Mouse (Mus musculus) G1E (cell line): ENCODE results near the gene Dnah11. TPM values are rescaled to one million over a fixed set of nuclear protein-coding genes. Genes with fewer than 3 reads are reported as not detected.
"Not testable (repeated sequence)": the region's sequence is repeated elsewhere in the genome, so short reads cannot be mapped to it uniquely, and the experiment has no call there.

Experiments
- ATAC-seq: 2 replicates; pipeline ENCODE4 v1.8.0; 2016; ENCODE audit warnings: mild to moderate bottlenecking; ENCODE audit not compliant: insufficient number of reproducible peaks, poor library complexity, low FRiP score, severe bottlenecking; ENCODE audit errors: extremely low read depth
- DNase-seq: peaks from one replicate; pipeline ENCODE4 v3.0.0; 2012; ENCODE audit warnings: low spot score
- H3K27me3 ChIP-seq: 2 replicates; pipeline ENCODE4 v1.6.1; 2012; ENCODE audit warnings: mild to moderate bottlenecking, low read length, inconsistent platforms; ENCODE audit not compliant: insufficient read depth
- H3K36me3 ChIP-seq: replicated peaks from 2 replicates; pipeline ENCODE3; 2012; ENCODE audit warnings: mild to moderate bottlenecking, inconsistent platforms
- H3K4me1 ChIP-seq: 2 replicates; pipeline ENCODE4 v1.6.1; 2012; ENCODE audit warnings: low read depth, low read length, inconsistent platforms, mixed read lengths; ENCODE audit not compliant: insufficient read depth
- H3K4me3 ChIP-seq: 2 replicates; pipeline ENCODE4 v1.5.1; 2012; ENCODE audit warnings: low read depth, mild to moderate bottlenecking, inconsistent platforms, low read length, moderate library complexity, mixed read lengths
- H3K9me3 ChIP-seq: replicated peaks from 2 replicates; pipeline ENCODE4 v1.6.1; 2012; ENCODE audit warnings: inconsistent platforms
- CTCF ChIP-seq: IDR thresholded peaks from 2 replicates; pipeline ENCODE4 v1.5.1; 2012; ENCODE audit warnings: low read depth, low read length, inconsistent platforms, mixed read lengths
- GATA1 ChIP-seq: IDR thresholded peaks from 2 replicates; pipeline ENCODE4 v1.6.1; 2012; ENCODE audit warnings: borderline replicate concordance, low read length, inconsistent platforms, mixed read lengths
- GATA2 ChIP-seq: IDR thresholded peaks from 2 replicates; pipeline ENCODE4 v1.6.1; 2012; ENCODE audit warnings: low read depth, low read length, inconsistent platforms, borderline replicate concordance
- POLR2AphosphoS5 ChIP-seq: IDR thresholded peaks from 2 replicates; pipeline ENCODE4 v1.6.1; 2012; ENCODE audit warnings: low read depth, low read length, inconsistent platforms; ENCODE audit not compliant: insufficient replicate concordance
- TAL1 ChIP-seq: conservative IDR thresholded peaks from 2 replicates; pipeline ENCODE4 v1.6.1; 2012; ENCODE audit warnings: low read depth, low read length, inconsistent platforms, mixed read lengths
- polyA plus RNA-seq: library from polyadenylated mRNA; stranded (reverse); fragments of >175 nt; gene quantifications from 2 replicates; pipeline ENCODE4 v1.2.3, GENCODE M21; 2012
- total RNA-seq, 2 experiments: library from RNA; stranded (forward) in 1 of 2; stranded (reverse) in 1 of 2; fragments of 200-1000 nt in 1 of 2; fragments of >200 nt in 1 of 2; fragmentation: Nextera tagmentation in 1 of 2; gene quantifications; 2 replicates each; pipeline ENCODE4 v1.2.3; 2014 to 2017

Dnah11 gene
- total and polyA plus RNA-seq, 3 experiments = 0.05 TPM; not detected in 2

- DNase-seq (no peak), ATAC-seq (no peak)
- no peak overlapping the region for H3K4me3 ChIP-seq
- H3K4me1 ChIP-seq = no peaks in the 10 kb centered on the region
- H3K36me3 ChIP-seq = no peaks in the 10 kb centered on the region
- peaks cover 6% of the 10 kb centered on the region for H3K9me3 ChIP-seq
- no peaks in the 10 kb centered on the region for H3K27me3 ChIP-seq
- no peak for TF ChIP-seq CTCF
- no peak for TF ChIP-seq POLR2AphosphoS5
- TF ChIP-seq GATA2 = no peak
Measured at GRCm38 (mm10) chr12:117903671-117904070, 295.2 kb downstream of the Dnah11 start.

GRCm38 (mm10) chr12:117901352-117901751 is 297.5 kb downstream of the Dnah11 start:
- H3K4me3 ChIP-seq, ATAC-seq, H3K27me3 ChIP-seq, H3K9me3 ChIP-seq, H3K4me1 ChIP-seq, DNase-seq, H3K36me3 ChIP-seq: not testable (repeated sequence)

- not testable (repeated sequence) for H3K27me3 ChIP-seq, H3K4me1 ChIP-seq, ATAC-seq, H3K4me3 ChIP-seq, DNase-seq, H3K36me3 ChIP-seq, H3K9me3 ChIP-seq
Measured at GRCm38 (mm10) chr12:117900798-117901197, 298.0 kb downstream of the Dnah11 start.

GRCm38 (mm10) chr12:117887422-117887821 is 311.4 kb downstream of the Dnah11 start:
- DNase-seq (no peak), ATAC-seq (no peak)
- H3K36me3 ChIP-seq = no peaks in the 10 kb centered on the region
- H3K9me3 ChIP-seq = peaks cover 11% of the 10 kb centered on the region
- TF ChIP-seq GATA1 (no peak), GATA2 (no peak), CTCF (no peak), TAL1 (no peak), POLR2AphosphoS5 (no peak)
- H3K4me1 ChIP-seq = no peaks in the 10 kb centered on the region
- no peaks in the 10 kb centered on the region for H3K27me3 ChIP-seq
- no peak overlapping the region for H3K4me3 ChIP-seq

- Histone ChIP-seq H3K36me3 (peaks cover 4% of the 10 kb centered on the region), H3K9me3 (peaks cover 20% of the 10 kb centered on the region), H3K27me3 (no peaks in the 10 kb centered on the region), H3K4me3 (no peak overlapping the region), H3K4me1 (no peaks in the 10 kb centered on the region)
- no peak for TF ChIP-seq CTCF
- no peak for TF ChIP-seq GATA2
- TF ChIP-seq TAL1 = no peak
- no peak for TF ChIP-seq GATA1
- no peak for TF ChIP-seq POLR2AphosphoS5
- ATAC-seq = no peak
- no peak for DNase-seq
Measured at GRCm38 (mm10) chr12:117884627-117885026, 314.2 kb downstream of the Dnah11 start.

GRCm38 (mm10) chr12:117878341-117878740 is 320.5 kb downstream of the Dnah11 start:
- Histone ChIP-seq H3K9me3 (peaks cover 42% of the 10 kb centered on the region), H3K36me3 (peaks cover 41% of the 10 kb centered on the region), H3K27me3 (no peaks in the 10 kb centered on the region), H3K4me1 (no peaks in the 10 kb centered on the region), H3K4me3 (no peak overlapping the region)
- no peak for DNase-seq
- TF ChIP-seq TAL1 = no peak
- TF ChIP-seq POLR2AphosphoS5 = no peak
- no peak for TF ChIP-seq GATA2
- no peak for TF ChIP-seq CTCF
- no peak for ATAC-seq

- Histone ChIP-seq H3K27me3 (no peaks in the 10 kb centered on the region), H3K9me3 (peaks cover 35% of the 10 kb centered on the region), H3K4me1 (no peaks in the 10 kb centered on the region), H3K36me3 (peaks cover 47% of the 10 kb centered on the region), H3K4me3 (no peak overlapping the region)
- ATAC-seq = no peak
- no peak for DNase-seq
- TF ChIP-seq POLR2AphosphoS5 (no peak), GATA2 (no peak), GATA1 (no peak), TAL1 (no peak), CTCF (no peak)
Measured at GRCm38 (mm10) chr12:117872265-117872664, 326.6 kb downstream of the Dnah11 start.
